Comparison of ENCODE assay signal across 9 mouse cellular contexts in genomic region chr14:41035146-41035798, GRCm38 (mm10). TPM values are rescaled to one million over a fixed set of nuclear protein-coding genes. Genes with fewer than 3 reads are reported as not detected.
DNase-seq lines count a peak whose midpoint lies in the region; ATAC-seq and TF ChIP-seq lines count a peak whose summit lies in the region.
"Had no signal": no experiment of that assay in that cellular context is flagged by ENCODE, and none has a peak within 500 bp of the region (broad histone marks: within the 10 kb centered on the region; RNA-seq: fewer than 3 reads in every experiment).

No protein-coding gene starts in this region.

- H3K9me3 ChIP-seq in kidney, embryonic 16.5 days (ENCODE audit: low read length): no peaks in the 10 kb centered on the region
- H3K9me3 ChIP-seq in liver, embryonic 14.5 days (ENCODE audit: control insufficient read depth, low read length): no peaks in the 10 kb centered on the region
- H3K9me3 ChIP-seq in neural tube, embryonic 12.5 days: no peaks in the 10 kb centered on the region
- H3K9me3 ChIP-seq: heart, embryonic 13.5 days had no signal

- no peaks in the 10 kb centered on the region for H3K36me3 ChIP-seq in kidney, embryonic 16.5 days (ENCODE audit: insufficient read depth, low read length)
- H3K36me3 ChIP-seq in liver, embryonic 14.5 days (replicated peaks; ENCODE audit: control insufficient read depth, insufficient read depth, low read depth): no peaks in the 10 kb centered on the region
- no peaks in the 10 kb centered on the region for H3K36me3 ChIP-seq in neural tube, embryonic 12.5 days
- H3K36me3 ChIP-seq: heart, embryonic 13.5 days had no signal

- ATAC-seq in kidney, embryonic 16.5 days (ENCODE audit: low FRiP score, low TSS enrichment): peak; percentile 75; the same call in 1 of the 2 replicates
- ATAC-seq in liver, embryonic 14.5 days (ENCODE audit: insufficient read depth): peak; percentile 43; the same call in 1 of the 2 replicates
- peak; percentile 48; the same call in 1 of the 2 replicates for ATAC-seq in neural tube, embryonic 12.5 days (ENCODE audit: low FRiP score, low read depth)

- peak; percentile 94 for TF ChIP-seq CTCF in liver, embryonic 14.5 days (IDR thresholded peaks at IDR 0.05; ENCODE audit: low read depth)

- TF ChIP-seq EP300 in liver, embryonic 14.5 days (IDR thresholded peaks at IDR 0.05; ENCODE audit: low read depth): no peak

- peak; percentile 73 to 76 for DNase-seq in B cell, adult 2 months
- DNase-seq in MN1 (ENCODE audit: low spot score): peak; percentile 25
- peak; percentile 62 to 78 for DNase-seq in cerebellum, postnatal 25 days
- peak; percentile 56 for DNase-seq in gastrocnemius, postnatal 10 days
- peak in 2 of 3 experiments; percentile 51 to 59 for DNase-seq in liver, embryonic 14.5 days (ENCODE audit: low read depth in 3 of 3, low spot score in 3 of 3)
- DNase-seq in testis, postnatal 14 days (ENCODE audit: low spot score): peak; percentile 51

- no peak overlapping the region for H3K4me3 ChIP-seq in kidney, embryonic 16.5 days (ENCODE audit: low read length)
- no peak overlapping the region for H3K4me3 ChIP-seq in liver, embryonic 14.5 days (ENCODE audit: insufficient read depth in 1 of 2, low read depth in 2 of 2, low read length in 2 of 2)
- H3K4me3 ChIP-seq in neural tube, embryonic 12.5 days: no peak overlapping the region
- H3K4me3 ChIP-seq: heart, embryonic 13.5 days had no signal

- H3K4me2 ChIP-seq in kidney, embryonic 16.5 days (replicated peaks; ENCODE audit: low read depth, low read length): no peak overlapping the region
- no peak overlapping the region for H3K4me2 ChIP-seq in liver, embryonic 14.5 days (ENCODE audit: low read depth)
- H3K4me2 ChIP-seq in neural tube, embryonic 12.5 days (replicated peaks): no peak overlapping the region
- H3K4me2 ChIP-seq: heart, embryonic 13.5 days had no signal

- H3K4me1 ChIP-seq in kidney, embryonic 16.5 days (ENCODE audit: insufficient read depth, low read length): no peaks in the 10 kb centered on the region
- peaks cover 0 to 5% of the 10 kb centered on the region in 2 experiments; a peak in 1 of 4 replicates for H3K4me1 ChIP-seq in liver, embryonic 14.5 days (replicated peaks; ENCODE audit: control insufficient read depth in 2 of 2, insufficient read depth in 2 of 2, low read length in 1 of 2)
- H3K4me1 ChIP-seq in neural tube, embryonic 12.5 days: no peaks in the 10 kb centered on the region
- H3K4me1 ChIP-seq: heart, embryonic 13.5 days had no signal

- 31% methylated on average over 6 of the region's 6 CpGs for WGBS in kidney, embryonic 16.5 days
- WGBS in liver, embryonic 14.5 days (ENCODE audit: insufficient replicate concordance): 31% methylated on average over 6 of the region's 6 CpGs
- WGBS in neural tube, embryonic 12.5 days: 37% methylated on average over 6 of the region's 6 CpGs

- no peak overlapping the region for H3K27ac ChIP-seq in kidney, embryonic 16.5 days (ENCODE audit: low read length)
- H3K27ac ChIP-seq in liver, embryonic 14.5 days: no peak overlapping the region
- H3K27ac ChIP-seq in neural tube, embryonic 12.5 days: no peak overlapping the region
- H3K27ac ChIP-seq: heart, embryonic 13.5 days had no signal

- H3K27me3 ChIP-seq in kidney, embryonic 16.5 days (ENCODE audit: insufficient read depth, low read length): no peaks in the 10 kb centered on the region
- no peaks in the 10 kb centered on the region for H3K27me3 ChIP-seq in liver, embryonic 14.5 days (ENCODE audit: control insufficient read depth, insufficient read depth, low read length)
- H3K27me3 ChIP-seq in neural tube, embryonic 12.5 days (replicated peaks): no peaks in the 10 kb centered on the region
- H3K27me3 ChIP-seq: heart, embryonic 13.5 days had no signal

- no peak overlapping the region for H3K9ac ChIP-seq in kidney, embryonic 16.5 days (replicated peaks; ENCODE audit: low read length)
- no peak overlapping the region for H3K9ac ChIP-seq in liver, embryonic 14.5 days (replicated peaks)
- no peak overlapping the region for H3K9ac ChIP-seq in neural tube, embryonic 12.5 days
- H3K9ac ChIP-seq: heart, embryonic 13.5 days had no signal

RNA-seq across cellular contexts. Expression of gene Fam213a, which starts 21.7 kb away (rescaled TPM):
- total RNA-seq in gastrocnemius, postnatal 10 days (2021): 10 to 100 TPM in 1 of 2 experiments, 1 to 10 TPM in 1; 7.2 to 11.0 TPM
- polyA plus RNA-seq in kidney, embryonic 16.5 days (2015; fragmentation: Nextera tagmentation; extraction: Ambion mirVana): 109 and 111 TPM in 2 replicates
- 22.0 and 39.4 TPM in 2 replicates for polyA plus RNA-seq in liver, embryonic 14.5 days (2012; rRNA removed)
- 41.8 and 45.1 TPM in 2 replicates for polyA plus RNA-seq in liver, embryonic 14.5 days (2014; fragmentation: Nextera tagmentation; extraction: Ambion mirVana)
- 56.4 and 59.2 TPM in 2 replicates for polyA plus RNA-seq in neural tube, embryonic 12.5 days (2016; fragmentation: Nextera tagmentation; extraction: Ambion mirVana)

RNA-seq across cellular contexts. Expression of gene Dydc2, which starts 33.7 kb away (rescaled TPM):
- total RNA-seq in gastrocnemius, postnatal 10 days (2021): not detected
- 0.45 TPM in 1 of 2 replicates, not detected in the other for polyA plus RNA-seq in kidney, embryonic 16.5 days (2015; fragmentation: Nextera tagmentation; extraction: Ambion mirVana)
- polyA plus RNA-seq in liver, embryonic 14.5 days (2012; rRNA removed): not detected in 2 replicates
- not detected in 2 replicates for polyA plus RNA-seq in liver, embryonic 14.5 days (2014; fragmentation: Nextera tagmentation; extraction: Ambion mirVana)
- 0.34 TPM in 1 of 2 replicates, not detected in the other for polyA plus RNA-seq in neural tube, embryonic 12.5 days (2016; fragmentation: Nextera tagmentation; extraction: Ambion mirVana)

RNA-seq across cellular contexts. Expression of gene Dydc1, which starts 37.4 kb away (rescaled TPM):
- total RNA-seq in gastrocnemius, postnatal 10 days (2021): not detected
- polyA plus RNA-seq in kidney, embryonic 16.5 days (2015; fragmentation: Nextera tagmentation; extraction: Ambion mirVana): not detected in 2 replicates
- 0.03 TPM in 1 of 2 replicates, not detected in the other for polyA plus RNA-seq in liver, embryonic 14.5 days (2012; rRNA removed)
- 0.11 TPM in 1 of 2 replicates, not detected in the other for polyA plus RNA-seq in liver, embryonic 14.5 days (2014; fragmentation: Nextera tagmentation; extraction: Ambion mirVana)
- polyA plus RNA-seq in neural tube, embryonic 12.5 days (2016; fragmentation: Nextera tagmentation; extraction: Ambion mirVana): not detected in 2 replicates
- polyA plus RNA-seq: heart, embryonic 13.5 days had no signal
